Mouse (Mus musculus): Measurements from ENCODE around the gene Tmem131. TPM values are rescaled to one million over a fixed set of nuclear protein-coding genes. Genes with fewer than 3 reads are reported as not detected.

The Tmem131 gene
- 56.8 and 62.3 TPM in 2 replicates for polyA plus RNA-seq (2011; ENCODE audit: insufficient read length, low read depth, missing spikeins)

- Histone ChIP-seq H3K4me3 (ENCODE audit: insufficient read depth, low read length) (no peak within 1 kb of the TSS), H3K4me1 (ENCODE audit: control insufficient read depth, insufficient read depth, low read length) (no peaks in the 10 kb centered on the region), H3K27ac (ENCODE audit: insufficient read depth, low read length) (no peak within 1 kb of the TSS)
- TF ChIP-seq POLR2A (IDR thresholded peaks at IDR 0.05; ENCODE audit: low read depth, low read length) (no peak), CTCF (IDR thresholded peaks at IDR 0.05; ENCODE audit: borderline replicate concordance, insufficient read depth, low read length) (no peak)
Observed at GRCm38 (mm10) chr1:36943653-36944052, at the start of gene Tmem131. Tmem131 (minus strand) TSS chr1:36943666.

DNA sequence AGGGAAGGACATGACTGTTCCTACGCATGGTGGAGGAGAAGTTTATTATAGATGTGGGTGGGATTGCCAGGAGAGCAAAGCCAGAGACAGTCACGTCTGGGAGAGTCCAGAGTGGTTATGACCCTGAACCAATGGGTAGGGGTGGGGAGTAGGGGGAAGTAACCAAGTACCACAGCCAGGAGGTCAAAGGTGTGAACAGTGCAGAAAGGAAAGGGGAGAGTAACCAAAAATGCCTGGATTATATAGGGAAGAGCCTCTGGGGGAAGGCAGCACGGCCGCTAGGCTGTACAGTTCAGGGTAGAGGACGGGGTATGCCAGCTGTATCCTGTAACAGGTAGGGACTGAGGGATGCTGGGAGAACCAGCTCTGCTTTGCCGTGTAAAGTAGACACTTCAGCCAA lies 45.1 kb upstream of the Tmem131 start:
- TF ChIP-seq CTCF (IDR thresholded peaks at IDR 0.05; ENCODE audit: borderline replicate concordance, insufficient read depth, low read length) (no peak), POLR2A (IDR thresholded peaks at IDR 0.05; ENCODE audit: low read depth, low read length) (no peak)
- Histone ChIP-seq H3K27ac (ENCODE audit: insufficient read depth, low read length) (no peak overlapping the region), H3K4me3 (ENCODE audit: insufficient read depth, low read length) (no peak overlapping the region), H3K4me1 (ENCODE audit: control insufficient read depth, insufficient read depth, low read length) (no peaks in the 10 kb centered on the region)

DNA sequence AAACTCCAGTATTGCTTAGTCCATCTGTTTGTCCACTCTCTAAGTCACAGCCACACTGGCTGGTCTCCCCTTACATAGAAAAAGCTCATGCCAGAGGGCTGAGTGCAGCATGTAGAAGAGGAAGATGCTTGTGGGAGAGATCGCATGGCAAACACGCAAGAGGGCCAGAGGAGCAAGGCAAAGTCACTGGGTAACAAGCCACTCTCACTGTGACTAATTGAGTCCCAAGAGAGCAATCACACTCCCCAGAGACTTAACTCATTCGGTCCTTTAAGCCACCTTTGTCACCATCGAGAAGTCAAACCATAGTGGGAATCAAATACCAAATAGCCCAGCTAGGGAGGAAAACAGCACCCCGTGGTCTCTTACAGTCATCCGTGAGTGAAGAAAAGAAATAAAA lies 44.7 kb upstream of the Tmem131 start:
- Histone ChIP-seq H3K4me1 (ENCODE audit: control insufficient read depth, insufficient read depth, low read length) (no peaks in the 10 kb centered on the region), H3K4me3 (ENCODE audit: insufficient read depth, low read length) (no peak overlapping the region), H3K27ac (ENCODE audit: insufficient read depth, low read length) (no peak overlapping the region)
- no peak for TF ChIP-seq POLR2A (IDR thresholded peaks at IDR 0.05; ENCODE audit: low read depth, low read length)
- TF ChIP-seq CTCF (IDR thresholded peaks at IDR 0.05; ENCODE audit: borderline replicate concordance, insufficient read depth, low read length) = no peak

GRCm38 (mm10) chr1:36987172-36988148 lies 44.0 kb upstream of the Tmem131 start:
- Histone ChIP-seq H3K27ac (ENCODE audit: insufficient read depth, low read length) (no peak overlapping the region), H3K4me3 (ENCODE audit: insufficient read depth, low read length) (no peak overlapping the region), H3K4me1 (ENCODE audit: control insufficient read depth, insufficient read depth, low read length) (no peaks in the 10 kb centered on the region)
- no peak for TF ChIP-seq POLR2A (IDR thresholded peaks at IDR 0.05; ENCODE audit: low read depth, low read length)

DNA sequence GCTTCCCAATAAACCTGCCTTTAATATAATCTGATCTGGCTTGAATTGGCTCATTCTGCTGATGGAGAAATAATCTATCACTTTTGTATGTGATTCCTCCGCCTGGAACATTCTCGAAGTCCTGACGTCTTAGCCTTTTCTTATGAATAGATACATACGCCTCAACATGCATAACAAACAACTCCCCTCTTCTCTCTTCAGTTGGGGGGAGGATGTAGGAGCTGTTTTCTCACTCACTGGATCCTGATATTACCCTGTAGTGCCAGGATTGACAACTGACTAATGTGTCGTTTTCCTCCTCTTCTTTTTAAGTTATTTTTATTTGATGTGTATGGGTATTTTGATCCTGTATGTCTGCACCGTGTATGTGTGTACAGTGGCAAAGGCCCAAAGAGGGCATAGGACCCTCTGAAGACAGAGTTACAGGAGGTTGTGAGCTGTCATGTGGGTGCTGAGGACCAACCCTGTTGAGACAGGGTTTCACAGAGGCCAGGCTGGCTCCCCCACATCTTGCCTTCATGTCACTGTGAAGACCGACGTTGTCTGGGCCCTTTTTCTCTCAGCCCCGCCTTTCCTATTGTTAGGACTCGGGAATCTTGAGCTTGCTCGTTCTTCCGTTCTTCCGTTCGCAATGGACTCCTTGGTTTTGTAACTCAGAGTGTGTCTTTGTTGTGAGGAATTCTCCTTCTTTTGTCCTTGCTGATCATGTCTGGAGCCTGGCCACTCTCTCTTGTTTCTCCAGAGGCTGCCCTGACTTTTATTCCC lies 43.1 kb upstream of the Tmem131 start:
- no peak overlapping the region for H3K4me3 ChIP-seq (ENCODE audit: insufficient read depth, low read length)
- TF ChIP-seq POLR2A (IDR thresholded peaks at IDR 0.05; ENCODE audit: low read depth, low read length) = no peak
- no peak for TF ChIP-seq CTCF (IDR thresholded peaks at IDR 0.05; ENCODE audit: borderline replicate concordance, insufficient read depth, low read length)
- no peak overlapping the region for H3K27ac ChIP-seq (ENCODE audit: insufficient read depth, low read length)
- no peaks in the 10 kb centered on the region for H3K4me1 ChIP-seq (ENCODE audit: control insufficient read depth, insufficient read depth, low read length)

DNA sequence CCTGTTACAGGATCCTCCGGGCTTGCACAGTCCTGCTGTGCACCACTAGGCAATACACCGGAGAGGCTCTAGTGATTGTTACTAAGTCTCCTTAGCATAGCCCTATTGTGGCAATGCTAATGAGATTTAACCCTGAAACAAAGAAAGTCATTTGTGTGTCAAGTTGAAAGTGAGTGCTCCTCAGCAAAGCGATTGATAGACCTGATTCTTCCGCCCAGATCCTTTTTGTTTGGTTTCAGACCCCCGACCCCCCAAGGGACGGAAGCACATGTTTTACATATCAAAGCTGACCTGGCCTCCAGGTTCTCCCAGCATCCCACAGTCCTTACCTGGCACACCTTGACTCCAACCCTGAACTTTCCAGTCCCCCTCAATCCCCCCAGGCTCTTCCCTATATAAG lies 42.4 kb upstream of the Tmem131 start:
- TF ChIP-seq CTCF (IDR thresholded peaks at IDR 0.05; ENCODE audit: borderline replicate concordance, insufficient read depth, low read length) = no peak
- TF ChIP-seq POLR2A (IDR thresholded peaks at IDR 0.05; ENCODE audit: low read depth, low read length) = no peak
- no peak overlapping the region for H3K27ac ChIP-seq (ENCODE audit: insufficient read depth, low read length)

DNA sequence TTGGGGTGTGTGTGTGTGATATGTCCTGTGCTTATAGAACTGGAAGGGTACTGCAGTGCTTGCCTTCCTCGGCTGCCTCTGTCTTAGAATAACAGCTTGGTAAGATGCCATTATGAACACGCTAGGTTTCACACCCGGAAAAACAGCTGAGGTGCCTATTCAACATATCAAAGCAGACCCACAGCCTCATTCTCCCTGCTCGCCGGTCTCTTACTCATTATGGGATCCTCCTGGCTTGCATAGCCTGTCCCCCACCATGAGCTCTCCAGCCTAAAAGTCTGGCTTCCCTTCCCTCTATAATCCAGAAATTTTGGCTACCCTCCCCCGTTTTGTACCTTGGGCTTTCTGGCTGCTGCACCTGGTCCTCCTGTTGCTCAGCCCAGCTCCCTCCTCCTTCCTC lies 40.9 kb upstream of the Tmem131 start:
- Histone ChIP-seq H3K4me3 (ENCODE audit: insufficient read depth, low read length) (no peak overlapping the region), H3K4me1 (ENCODE audit: control insufficient read depth, insufficient read depth, low read length) (no peaks in the 10 kb centered on the region), H3K27ac (ENCODE audit: insufficient read depth, low read length) (no peak overlapping the region)
- TF ChIP-seq CTCF (IDR thresholded peaks at IDR 0.05; ENCODE audit: borderline replicate concordance, insufficient read depth, low read length) (no peak), POLR2A (IDR thresholded peaks at IDR 0.05; ENCODE audit: low read depth, low read length) (no peak)

More for the DNA sequence above, 42.4 kb upstream of the Tmem131 start:
- H3K4me3 ChIP-seq (ENCODE audit: insufficient read depth, low read length) = no peak overlapping the region
- no peaks in the 10 kb centered on the region for H3K4me1 ChIP-seq (ENCODE audit: control insufficient read depth, insufficient read depth, low read length)

- Histone ChIP-seq H3K27ac (ENCODE audit: insufficient read depth, low read length) (no peak overlapping the region), H3K4me3 (ENCODE audit: insufficient read depth, low read length) (no peak overlapping the region), H3K4me1 (ENCODE audit: control insufficient read depth, insufficient read depth, low read length) (no peaks in the 10 kb centered on the region)
- TF ChIP-seq POLR2A (IDR thresholded peaks at IDR 0.05; ENCODE audit: low read depth, low read length) = no peak
- no peak for TF ChIP-seq CTCF (IDR thresholded peaks at IDR 0.05; ENCODE audit: borderline replicate concordance, insufficient read depth, low read length)
Observed at GRCm38 (mm10) chr1:36983754-36984153, 40.3 kb upstream of the Tmem131 start.

DNA sequence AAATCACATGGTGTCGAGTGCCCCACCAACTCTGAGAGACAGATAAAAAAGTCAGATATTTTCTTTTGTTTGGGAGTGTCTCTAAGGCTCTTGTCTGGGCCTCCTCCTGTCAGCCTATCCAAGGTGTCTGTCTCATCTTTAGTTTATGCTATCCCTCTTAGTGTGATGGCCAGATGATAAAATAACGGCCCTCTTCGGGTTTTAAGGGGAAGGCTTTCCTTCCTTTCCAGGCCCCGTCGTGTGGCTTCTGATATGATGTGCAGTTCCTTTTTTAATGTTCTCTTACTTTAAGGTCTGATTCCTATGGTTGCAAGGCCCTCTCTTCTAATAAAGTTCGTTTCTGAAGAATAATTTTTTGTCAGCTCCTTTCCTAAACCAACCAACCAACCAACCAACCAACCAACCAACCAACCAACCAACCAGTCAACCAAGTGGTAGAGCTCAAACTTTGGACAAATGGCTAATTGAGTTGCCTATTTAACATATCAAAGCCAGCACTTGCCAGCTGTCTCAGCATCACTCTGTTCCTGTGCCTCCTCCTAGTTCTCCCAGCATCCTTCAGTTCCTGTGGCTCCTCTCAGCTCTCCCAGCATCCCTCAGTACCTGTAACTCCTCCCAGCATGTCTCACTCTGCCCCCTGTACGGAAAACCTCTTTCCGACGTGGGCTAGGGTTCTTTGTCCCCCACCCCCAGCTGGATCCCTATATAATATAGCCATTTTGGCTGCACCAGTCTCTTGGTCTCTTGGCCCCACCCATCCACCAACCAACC lies 38.9 kb upstream of the Tmem131 start:
- H3K4me1 ChIP-seq (ENCODE audit: control insufficient read depth, insufficient read depth, low read length) = no peaks in the 10 kb centered on the region
- TF ChIP-seq POLR2A (IDR thresholded peaks at IDR 0.05; ENCODE audit: low read depth, low read length) (no peak), CTCF (IDR thresholded peaks at IDR 0.05; ENCODE audit: borderline replicate concordance, insufficient read depth, low read length) (no peak)
- no peak overlapping the region for H3K4me3 ChIP-seq (ENCODE audit: insufficient read depth, low read length)
- no peak overlapping the region for H3K27ac ChIP-seq (ENCODE audit: insufficient read depth, low read length)
